Mouse (Mus musculus): ENCODE results near the gene Bahd1.

The Bahd1 gene

GRCm38 (mm10) chr2:118948818-118949217, 48.6 kb downstream of the Bahd1 start:
- DNase-seq = no peak

DNA sequence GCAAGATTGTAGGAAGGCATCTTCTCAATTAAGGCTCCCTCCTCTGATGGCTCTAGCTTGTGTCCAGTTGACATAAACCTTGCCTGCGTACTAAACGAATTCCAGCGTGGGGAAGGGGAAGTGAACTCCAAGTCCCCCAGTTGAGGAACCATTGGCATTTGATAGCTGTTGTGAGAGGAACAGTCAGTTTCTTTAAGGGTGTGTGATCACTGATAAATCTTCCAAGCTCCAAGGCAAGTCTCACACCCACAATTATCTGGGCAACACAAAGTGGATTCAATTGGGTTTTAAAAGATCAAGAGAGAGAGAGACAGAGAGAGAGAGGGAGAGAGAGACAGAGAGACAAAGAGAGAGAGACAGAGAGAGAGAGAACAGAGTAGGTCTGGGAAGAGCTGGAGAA, 49.5 kb downstream of the Bahd1 start:
- DNase-seq = no peak

- DNase-seq = no peak
Measured at GRCm38 (mm10) chr2:118956497-118956896, 56.3 kb downstream of the Bahd1 start.

GRCm38 (mm10) chr2:118959644-118960043, 59.5 kb downstream of the Bahd1 start:
- no peak for DNase-seq

GRCm38 (mm10) chr2:118960413-118960812, 60.2 kb downstream of the Bahd1 start:
- no peak for DNase-seq

- DNase-seq = no peak
Measured at GRCm38 (mm10) chr2:118961546-118961945, 61.4 kb downstream of the Bahd1 start.

DNA sequence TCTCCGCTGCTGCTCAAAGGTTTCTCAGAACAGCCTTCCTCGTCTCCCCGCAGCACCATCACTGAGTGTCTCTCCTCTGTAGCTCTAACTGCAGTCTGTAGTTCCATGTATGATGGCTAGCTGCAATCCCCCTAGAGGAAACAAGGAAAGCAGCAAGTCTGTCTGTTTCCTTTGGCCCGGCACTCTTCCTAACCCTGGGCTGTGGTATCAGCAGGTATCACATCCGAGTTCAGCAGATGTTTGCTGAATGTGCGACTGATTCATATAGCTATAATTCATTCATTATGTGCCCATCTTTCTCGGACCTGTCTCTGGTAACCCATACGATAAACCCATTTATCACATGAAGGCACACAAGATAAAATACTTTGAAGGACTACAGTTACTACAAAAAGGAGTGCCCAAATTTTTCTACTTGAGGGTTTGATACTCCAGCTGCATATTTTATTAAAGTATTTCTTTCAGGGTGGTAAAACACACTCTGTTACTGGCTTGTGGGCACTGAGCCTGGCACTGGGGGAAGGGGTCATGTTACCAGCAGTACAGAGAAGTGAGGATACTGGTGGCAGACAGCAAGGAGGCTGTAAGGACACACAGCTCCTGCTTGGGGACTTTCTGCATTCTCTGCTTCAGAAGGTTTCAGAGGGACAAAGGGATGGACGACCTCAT, 63.0 kb downstream of the Bahd1 start:
- DNase-seq = no peak

GRCm38 (mm10) chr2:118963676-118964012, 63.5 kb downstream of the Bahd1 start:
- DNase-seq = no peak

DNA sequence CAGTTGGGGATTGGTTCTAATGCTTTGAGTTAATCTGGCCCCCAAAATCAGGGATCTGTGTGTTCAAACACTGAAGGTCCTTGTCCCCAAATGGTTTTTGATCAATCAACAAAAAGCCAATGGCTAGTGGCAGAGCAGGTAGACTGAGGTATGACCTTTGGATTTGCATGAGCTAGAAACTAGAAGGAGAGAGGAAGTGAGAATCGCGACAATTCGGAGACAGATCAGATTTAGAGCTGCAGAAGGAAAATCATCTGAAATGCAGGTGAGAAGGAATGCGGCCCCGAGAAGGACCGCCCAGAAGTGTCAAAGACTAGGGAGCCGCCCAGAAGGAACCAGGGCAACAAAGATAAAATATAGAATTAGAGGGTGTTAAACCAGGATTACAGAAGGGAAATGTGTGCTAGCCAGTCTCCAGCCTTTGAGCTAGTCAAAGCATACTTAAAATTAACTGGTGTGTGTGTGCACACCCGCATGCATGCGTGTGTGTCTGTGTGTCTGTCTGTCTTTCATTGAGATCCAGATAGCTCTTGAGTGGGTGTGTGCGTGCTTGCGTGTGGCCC, 69.5 kb downstream of the Bahd1 start:
- no peak for DNase-seq

- no peak for DNase-seq
Measured at GRCm38 (mm10) chr2:118972048-118972447, 71.9 kb downstream of the Bahd1 start.

- peak; percentile 90 for DNase-seq
Measured at GRCm38 (mm10) chr2:118972687-118973376, 72.7 kb downstream of the Bahd1 start.

Data from thymus, postnatal 4 days (tissue).